Mouse (Mus musculus) limb, embryonic 14.5 days (tissue): ENCODE measurements at regions not wholly inside any gene's neighbourhood (a gene's known extent, or its start where the extent isn't known, plus 50 kb on each side); places are given as distances from the start of the nearest gene placed in this dataset.

ENCODE experiments used
- ATAC-seq: fragments of 200-750 bp; cut with Nextera tagmentation; 2 replicates; pipeline ENCODE4 v1.8.0; 2017; ENCODE audit warnings: low read depth, moderate number of reproducible peaks, moderate TSS enrichment; ENCODE audit not compliant: low FRiP score
- DNase-seq: peaks from one replicate; pipeline ENCODE4 v3.0.0-alpha.2; 2015; ENCODE audit warnings: low spot score
- H3K27ac ChIP-seq: fragments of 300-500 bp; sonication (generic); replicated peaks from 2 replicates; pipeline ENCODE4 v1.5.1; 2014; ENCODE audit warnings: low read depth, mild to moderate bottlenecking, low read length, moderate library complexity, mixed read lengths
- H3K27me3 ChIP-seq: fragments of 300-500 bp; sonication (generic); 2 replicates; pipeline ENCODE4 v1.6.1; 2014; ENCODE audit warnings: low read length, mixed read lengths; ENCODE audit not compliant: control insufficient read depth, insufficient read depth
- H3K36me3 ChIP-seq: fragments of 300-500 bp; sonication (generic); 2 replicates; pipeline ENCODE4 v1.6.1; 2014; ENCODE audit warnings: mild to moderate bottlenecking, low read length, moderate library complexity, mixed read lengths; ENCODE audit not compliant: control insufficient read depth, insufficient read depth
- H3K4me1 ChIP-seq: fragments of 300-500 bp; sonication (generic); 2 replicates; pipeline ENCODE4 v1.6.1; 2014; ENCODE audit warnings: antibody characterized with exemption, low read length, mixed read lengths; ENCODE audit not compliant: control insufficient read depth, insufficient read depth
- H3K4me2 ChIP-seq: fragments of 300-500 bp; sonication (generic); replicated peaks from 2 replicates; pipeline ENCODE4 v1.6.1; 2014; ENCODE audit warnings: low read depth, mild to moderate bottlenecking, low read length, moderate library complexity; ENCODE audit not compliant: severe bottlenecking
- H3K4me3 ChIP-seq: fragments of 300-500 bp; sonication (generic); replicated peaks from 2 replicates; pipeline ENCODE4 v1.5.1; 2014; ENCODE audit warnings: low read length
- H3K9ac ChIP-seq: fragments of 300-500 bp; sonication (generic); 2 replicates; pipeline ENCODE4 v1.6.1; 2014; ENCODE audit warnings: mild to moderate bottlenecking, low read depth, low read length, moderate library complexity; ENCODE audit not compliant: severe bottlenecking
- H3K9me3 ChIP-seq: fragments of 300-500 bp; sonication (generic); 2 replicates; pipeline ENCODE4 v1.6.1; 2016; ENCODE audit warnings: low read length; ENCODE audit not compliant: control insufficient read depth
- POLR2A ChIP-seq: fragments of 200-500 bp; IDR thresholded peaks from 2 replicates; pipeline ENCODE4 v1.8.0; 2012; ENCODE audit warnings: inconsistent platforms, mild to moderate bottlenecking, moderate library complexity, borderline replicate concordance; ENCODE audit not compliant: insufficient read depth, insufficient read length; ENCODE audit errors: extremely low read depth
- WGBS: fragments of 180-500 bp; shearing (Covaris S2); extraction: QIAGEN DNeasy Blood & Tissue Kit; methylation state at CpG from one replicate; pipeline ENCODE4 v1.1.7; 2014; 5-methylcytosine and 5-hydroxymethylcytosine counted together

DNA sequence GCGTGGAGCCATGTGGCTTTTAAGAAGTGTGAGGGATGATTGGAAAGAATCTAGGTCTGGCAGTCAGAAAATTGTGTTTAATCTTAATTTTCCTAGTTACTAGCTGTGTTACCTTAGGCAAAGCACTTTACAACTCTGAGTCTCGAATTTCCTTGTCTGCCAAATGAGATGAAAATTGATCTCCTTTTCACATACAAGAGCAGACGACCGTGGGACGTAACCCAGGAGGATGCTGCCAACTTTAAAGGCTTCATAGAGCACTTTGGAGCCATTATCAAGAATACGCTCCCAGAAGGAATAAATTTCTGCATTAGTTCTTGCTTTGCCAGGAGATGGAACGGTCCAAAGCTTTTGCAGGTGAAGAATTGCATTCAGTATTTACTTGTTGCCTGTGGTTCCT lies 457.6 kb downstream of the Bcl11a start:
- H3K27ac ChIP-seq: no peak overlapping the region
- H3K4me2 ChIP-seq: no peak overlapping the region
- no peaks in the 10 kb centered on the region for H3K9me3 ChIP-seq
- H3K4me3 ChIP-seq: no peak overlapping the region
- H3K27me3 ChIP-seq: no peaks in the 10 kb centered on the region
- no peak for DNase-seq
- no peaks in the 10 kb centered on the region for H3K36me3 ChIP-seq
- H3K9ac ChIP-seq: no peak overlapping the region
- ATAC-seq: no peak
- WGBS: 43% methylated on average over 7 of the region's 7 CpGs
- no peaks in the 10 kb centered on the region for H3K4me1 ChIP-seq
- TF ChIP-seq POLR2A: no peak

DNA sequence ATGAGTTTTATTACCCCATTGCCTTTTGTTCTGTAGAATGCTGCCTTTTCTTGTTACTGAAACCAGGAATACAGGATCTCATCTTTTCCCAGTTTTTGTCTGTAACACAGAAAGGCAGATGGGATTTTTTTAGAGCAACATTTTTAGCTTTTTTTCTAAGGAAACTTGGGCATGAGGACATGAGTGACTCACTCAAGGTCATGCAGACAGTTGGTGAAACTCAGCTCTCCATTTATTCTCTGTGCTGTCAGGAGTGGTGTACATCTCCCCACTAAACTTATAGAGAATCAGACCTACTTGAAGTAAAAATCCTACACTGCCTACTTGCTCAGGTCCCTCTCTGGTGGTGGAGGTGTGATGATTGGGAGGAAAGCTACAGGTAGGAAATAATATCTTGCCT lies 459.9 kb downstream of the Bcl11a start:
- Histone ChIP-seq H3K4me1 (no peaks in the 10 kb centered on the region), H3K36me3 (no peaks in the 10 kb centered on the region), H3K27me3 (no peaks in the 10 kb centered on the region), H3K4me3 (no peak overlapping the region), H3K9ac (no peak overlapping the region), H3K9me3 (no peaks in the 10 kb centered on the region), H3K27ac (no peak overlapping the region), H3K4me2 (no peak overlapping the region)
- TF ChIP-seq POLR2A: no peak
- no peak for ATAC-seq
- no peak for DNase-seq

DNA sequence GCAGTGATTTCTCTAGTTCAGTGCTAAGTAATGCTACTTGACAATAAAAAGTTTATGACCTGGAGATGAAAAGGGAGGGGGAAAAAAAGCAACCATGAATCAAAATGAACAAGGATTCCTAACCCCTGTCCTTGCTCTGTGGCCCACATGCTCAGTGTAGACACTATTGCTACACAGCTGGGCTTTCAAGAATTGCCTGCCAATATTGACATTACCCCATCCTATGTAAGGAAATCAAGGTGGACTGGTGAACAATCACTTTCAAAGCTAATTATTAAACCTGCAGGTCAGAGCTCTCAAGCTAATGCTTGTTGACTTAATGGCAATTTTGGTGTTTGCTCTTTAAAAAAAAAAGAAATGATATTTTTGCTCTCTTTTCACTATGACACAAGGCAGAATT lies 491.8 kb downstream of the Bcl11a start:
- no peak overlapping the region for H3K4me3 ChIP-seq
- no peak for ATAC-seq
- no peaks in the 10 kb centered on the region for H3K36me3 ChIP-seq
- no peaks in the 10 kb centered on the region for H3K9me3 ChIP-seq
- H3K4me1 ChIP-seq: no peaks in the 10 kb centered on the region
- H3K4me2 ChIP-seq: no peak overlapping the region
- H3K27me3 ChIP-seq: no peaks in the 10 kb centered on the region
- DNase-seq: no peak
- no peak overlapping the region for H3K9ac ChIP-seq
- H3K27ac ChIP-seq: no peak overlapping the region
- no peak for TF ChIP-seq POLR2A

DNA sequence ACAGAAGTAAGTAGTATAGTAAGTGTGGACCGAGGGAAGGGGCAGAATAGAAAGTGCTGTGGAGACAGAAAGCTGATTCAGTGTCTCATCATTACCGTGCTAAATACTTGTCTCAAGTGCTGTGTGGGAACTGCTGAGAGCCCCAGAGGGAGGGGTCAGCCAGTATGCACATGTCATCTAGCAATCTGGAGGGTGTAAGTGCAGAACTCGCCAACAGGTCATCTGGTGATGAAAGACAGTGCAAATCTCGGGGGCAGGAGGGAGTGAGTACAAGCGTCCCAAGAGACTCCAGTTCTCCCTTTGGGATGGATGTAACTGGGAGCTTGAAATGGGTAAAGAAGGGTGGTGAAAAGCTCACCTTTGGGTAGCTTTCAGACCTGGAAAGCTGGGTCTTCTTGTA lies 535.7 kb downstream of the Bcl11a start:
- no peak for TF ChIP-seq POLR2A
- H3K9me3 ChIP-seq: no peaks in the 10 kb centered on the region
- no peaks in the 10 kb centered on the region for H3K4me1 ChIP-seq
- 49% methylated on average over 5 of the region's 5 CpGs for WGBS
- no peak overlapping the region for H3K27ac ChIP-seq
- H3K27me3 ChIP-seq: no peaks in the 10 kb centered on the region
- no peak overlapping the region for H3K4me2 ChIP-seq
- H3K36me3 ChIP-seq: no peaks in the 10 kb centered on the region
- DNase-seq (no peak), ATAC-seq (no peak)
- H3K4me3 ChIP-seq: no peak overlapping the region
- no peak overlapping the region for H3K9ac ChIP-seq

DNA sequence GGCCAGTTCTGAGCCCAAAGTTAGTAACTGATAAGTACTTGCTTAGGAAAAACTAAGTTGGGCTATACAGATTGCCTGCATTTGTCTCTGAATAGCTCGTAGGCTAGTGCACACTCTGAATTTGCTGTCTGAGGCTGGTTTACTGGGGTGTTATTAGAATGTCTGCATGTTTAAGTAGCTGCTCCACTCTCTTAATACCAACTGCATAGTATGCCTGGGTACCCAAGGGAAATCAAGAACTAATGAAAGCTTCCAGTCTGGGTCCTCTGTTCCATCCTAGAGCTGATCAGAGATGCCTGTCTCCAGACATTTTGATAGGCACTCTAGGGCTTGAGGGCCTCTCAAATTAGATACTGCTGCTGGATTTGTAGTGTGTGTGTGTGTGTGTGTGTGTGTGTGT lies 537.6 kb downstream of the Bcl11a start:
- Histone ChIP-seq H3K9me3 (no peaks in the 10 kb centered on the region), H3K4me2 (no peak overlapping the region), H3K4me1 (no peaks in the 10 kb centered on the region), H3K4me3 (no peak overlapping the region), H3K9ac (no peak overlapping the region), H3K27ac (no peak overlapping the region), H3K27me3 (no peaks in the 10 kb centered on the region), H3K36me3 (no peaks in the 10 kb centered on the region)
- DNase-seq (no peak), ATAC-seq (no peak)
- WGBS: 81% methylated on average over 1 of the region's 1 CpGs
- no peak for TF ChIP-seq POLR2A

DNA sequence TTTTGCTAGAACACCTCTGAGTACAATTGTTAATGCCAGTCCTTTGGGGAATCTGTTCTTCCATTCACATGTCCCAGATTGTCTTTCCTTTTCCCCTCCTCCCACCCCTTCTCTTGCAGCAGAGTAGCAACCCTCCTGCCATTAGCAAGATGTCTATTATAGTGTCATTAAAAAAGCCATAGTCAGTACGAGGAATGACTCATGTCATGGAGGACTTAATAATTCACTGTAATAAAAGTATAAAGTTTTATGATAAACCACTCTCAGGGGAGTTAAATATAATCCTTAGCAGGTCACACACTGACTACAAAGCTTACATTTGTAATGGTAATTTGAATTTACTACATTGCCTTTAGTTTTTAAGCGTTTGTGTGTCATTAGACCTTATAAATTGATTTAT lies 540.7 kb downstream of the Bcl11a start:
- H3K4me3 ChIP-seq: no peak overlapping the region
- no peak overlapping the region for H3K9ac ChIP-seq
- H3K4me2 ChIP-seq: no peak overlapping the region
- H3K36me3 ChIP-seq: no peaks in the 10 kb centered on the region
- H3K4me1 ChIP-seq: no peaks in the 10 kb centered on the region
- H3K27ac ChIP-seq: no peak overlapping the region
- H3K9me3 ChIP-seq: no peaks in the 10 kb centered on the region
- no peak for TF ChIP-seq POLR2A
- no peaks in the 10 kb centered on the region for H3K27me3 ChIP-seq
- 9% methylated on average over 2 of the region's 2 CpGs for whole genome bisulfite sequencing
- DNase-seq: no peak
- no peak for ATAC-seq
